Mouse (Mus musculus) small intestine, adult 2 months (tissue): ENCODE measurements around the gene Tspyl3.

Experiments used
- CTCF ChIP-seq: fragments of 200-500 bp; IDR thresholded peaks from 2 replicates; pipeline ENCODE4 v1.5.1; 2012; ENCODE audit warnings: low read depth, mild to moderate bottlenecking, control low read depth, inconsistent platforms, low read length, moderate library complexity, mixed read lengths; ENCODE audit not compliant: insufficient replicate concordance, insufficient read length; ENCODE audit errors: extremely low read depth
- POLR2A ChIP-seq: fragments of 200-500 bp; IDR thresholded peaks from 2 replicates; pipeline ENCODE4 v1.6.1; 2012; ENCODE audit warnings: low read depth, mild to moderate bottlenecking, control low read depth, inconsistent platforms, low read length, moderate library complexity

DNA sequence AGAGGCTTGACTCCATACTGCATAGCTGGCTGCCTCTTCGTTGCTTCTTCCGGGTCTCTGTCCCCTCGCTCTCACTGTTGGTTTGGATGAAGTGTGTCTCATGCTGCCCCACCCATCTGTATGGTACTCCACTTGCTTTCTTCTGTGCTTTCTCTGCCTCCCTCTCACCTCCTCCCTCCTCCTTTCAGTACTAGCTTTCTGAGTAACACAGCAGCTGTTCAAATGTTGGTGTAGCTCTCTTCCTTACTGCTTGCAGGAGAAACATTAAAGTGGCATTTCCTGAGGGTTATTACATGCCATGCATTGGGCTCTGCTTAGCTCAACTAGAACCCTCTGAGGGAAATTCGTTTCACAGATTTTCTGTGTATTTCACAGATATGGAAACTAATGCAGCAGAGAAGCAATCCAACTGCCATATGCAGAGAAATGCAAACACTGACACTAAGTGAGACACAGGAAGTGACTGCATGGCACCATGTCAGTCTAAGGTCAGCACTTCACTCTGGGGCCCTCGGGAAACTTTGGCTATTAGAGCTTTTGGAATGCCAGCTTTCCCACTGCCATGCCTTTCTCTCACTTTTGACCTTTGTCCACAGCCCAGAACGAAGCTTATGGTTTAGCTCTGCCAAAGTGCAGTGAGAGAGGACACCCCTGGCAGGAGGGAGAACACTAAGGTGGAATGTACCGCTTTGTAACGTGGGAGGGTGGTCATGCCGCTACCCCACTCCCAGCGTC lies 45.9 kb downstream of the Tspyl3 start:
- TF ChIP-seq POLR2A: no peak
- no peak for TF ChIP-seq CTCF
